Mouse (Mus musculus) ES-E14 (cell line): ENCODE measurements around the gene Chd9. TPM values are rescaled to one million over a fixed set of nuclear protein-coding genes. Genes with fewer than 3 reads are reported as not detected.

ENCODE experiments used
- DNase-seq: peaks from one replicate; pipeline ENCODE4 v3.0.0-alpha.2; 2013; ENCODE audit warnings: low read depth, low spot score
- H3K27ac ChIP-seq: 2 replicates; pipeline ENCODE4 v1.5.1; 2012; ENCODE audit warnings: low read depth, mild to moderate bottlenecking, low read length, moderate library complexity, mixed read lengths; ENCODE audit not compliant: poor library complexity, insufficient read depth, severe bottlenecking
- H3K36me3 ChIP-seq: 2 replicates; pipeline ENCODE4 v1.6.1; 2012; ENCODE audit warnings: mild to moderate bottlenecking, low read length, moderate library complexity, mixed read lengths; ENCODE audit not compliant: control insufficient read depth, poor library complexity, insufficient read depth, severe bottlenecking
- H3K4me1 ChIP-seq, 2 experiments: fragments of 150-350 bp in 1 of 2; sonication (generic) in 1 of 2; 2 replicates each; pipeline ENCODE4 v1.6.1; 2012; ENCODE audit warnings: low read length in 2 of 2, mild to moderate bottlenecking in 1 of 2, mixed read lengths in 1 of 2; ENCODE audit not compliant: control insufficient read depth in 2 of 2, insufficient read depth in 2 of 2, poor library complexity in 1 of 2
- H3K4me3 ChIP-seq, 2 experiments: fragments of 150-350 bp in 1 of 2; sonication (generic) in 1 of 2; 2 replicates each; pipeline ENCODE4 v1.5.1; 2012; ENCODE audit warnings: low read length in 2 of 2, low read depth in 1 of 2, mild to moderate bottlenecking in 1 of 2, mixed read lengths in 1 of 2; ENCODE audit not compliant: insufficient read depth in 1 of 2, poor library complexity in 1 of 2, severe bottlenecking in 1 of 2
- H3K9ac ChIP-seq: 2 replicates; pipeline ENCODE4 v1.6.1; 2012; ENCODE audit warnings: low read depth, mild to moderate bottlenecking, low read length, mixed read lengths; ENCODE audit not compliant: poor library complexity, insufficient read depth, severe bottlenecking
- H3K9me3 ChIP-seq: fragments of 150-350 bp; sonication (generic); 2 replicates; pipeline ENCODE4 v1.6.1; 2012; ENCODE audit warnings: low read depth, mild to moderate bottlenecking, low read length; ENCODE audit not compliant: control insufficient read depth, insufficient read depth
- CHD2 ChIP-seq: IDR thresholded peaks from 2 replicates; pipeline ENCODE4 v1.6.1; 2014; ENCODE audit warnings: mild to moderate bottlenecking, low read depth, low read length, inconsistent platforms
- HCFC1 ChIP-seq: IDR thresholded peaks from 2 replicates; pipeline ENCODE4 v1.6.1; 2012; ENCODE audit warnings: low read length, inconsistent platforms, borderline replicate concordance; ENCODE audit not compliant: insufficient read depth
- MAFK ChIP-seq: IDR thresholded peaks from 2 replicates; pipeline ENCODE4 v1.6.1; 2014; ENCODE audit warnings: mild to moderate bottlenecking, low read depth, low read length, inconsistent platforms; ENCODE audit not compliant: insufficient read depth
- ZC3H11A ChIP-seq: IDR thresholded peaks from 2 replicates; pipeline ENCODE4 v1.6.1; 2012; ENCODE audit warnings: low read depth, mild to moderate bottlenecking, inconsistent platforms, low read length, borderline replicate concordance
- ZNF384 ChIP-seq: IDR thresholded peaks from 2 replicates; pipeline ENCODE4 v1.6.1; 2012; ENCODE audit warnings: low read depth, low read length, inconsistent platforms
- in situ Hi-C, 2 experiments: fragments of 600-800 bp; cut with MboI; formaldehyde crosslinking; loops; one replicate each; pipeline ENCODE4 v1.15.1; 2025; ENCODE audit warnings: low sequenced_read_pairs in 2 of 2, inconsistent platforms in 1 of 2; ENCODE audit not compliant: unreplicated experiment in 2 of 2
- total RNA-seq: library from RNA; depleted of rRNA; stranded (reverse); fragments of 300-350 nt; gene quantifications from 2 replicates; pipeline ENCODE4 v1.2.3, GENCODE M21; 2012

The Chd9 gene
- total RNA-seq, 1 experiment: 32.4 TPM

DNA sequence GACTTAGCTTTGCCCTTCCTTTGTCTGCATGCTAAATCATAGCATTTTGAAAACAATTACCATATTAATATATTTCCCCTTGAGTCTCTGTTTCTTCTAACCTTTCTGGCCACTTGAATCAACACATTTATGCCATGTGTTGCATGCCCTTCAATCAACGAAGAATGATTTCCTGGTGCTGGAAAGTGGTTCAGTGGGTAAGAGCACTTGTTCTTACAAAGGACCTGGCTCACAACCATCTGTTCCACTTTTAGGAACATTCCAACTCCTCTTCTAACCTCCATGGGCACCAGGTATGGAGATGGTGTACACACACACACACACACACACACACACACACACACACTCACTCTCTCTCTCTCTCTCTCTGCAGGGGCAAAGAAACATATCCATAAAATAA, 210.5 kb downstream of the Chd9 start:
- TF ChIP-seq HCFC1 (no peak), ZNF384 (no peak), ZC3H11A (no peak), MAFK (no peak), CHD2 (no peak)
- Histone ChIP-seq H3K4me3 (no peak overlapping the region), H3K36me3 (peaks cover 46% of the 10 kb centered on the region), H3K4me1 (no peaks in the 10 kb centered on the region), H3K9me3 (no peaks in the 10 kb centered on the region), H3K27ac (no peak overlapping the region), H3K9ac (no peak overlapping the region)
- in situ Hi-C loops: no loop called here
- DNase-seq: no peak

DNA sequence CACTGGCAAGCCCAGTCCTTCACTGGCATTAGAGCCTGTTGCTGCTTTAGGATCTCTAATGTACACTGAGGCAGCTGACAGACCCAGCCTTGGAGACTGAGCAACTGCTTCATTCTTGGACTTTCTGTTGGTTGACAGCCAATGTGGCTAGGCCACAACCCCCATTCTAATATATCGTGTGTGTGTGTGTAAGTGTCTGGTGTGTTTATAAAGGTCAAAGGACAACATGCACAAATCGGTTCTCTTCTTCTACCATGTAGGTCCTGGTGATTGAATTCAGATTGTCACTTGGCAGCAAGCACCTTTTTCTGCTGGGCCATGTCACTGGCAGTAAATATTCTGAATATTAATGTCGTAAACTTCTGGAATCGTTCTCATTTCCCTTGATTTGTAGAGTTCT, 218.2 kb downstream of the Chd9 start:
- peaks cover 28% of the 10 kb centered on the region for H3K36me3 ChIP-seq
- H3K9me3 ChIP-seq: no peaks in the 10 kb centered on the region
- H3K4me1 ChIP-seq: no peaks in the 10 kb centered on the region
- no peak overlapping the region for H3K27ac ChIP-seq
- in situ Hi-C loops: no loop called here
- H3K4me3 ChIP-seq: no peak overlapping the region
- DNase-seq: no peak
- H3K9ac ChIP-seq: no peak overlapping the region
- TF ChIP-seq HCFC1: no peak
- TF ChIP-seq CHD2: no peak
- no peak for TF ChIP-seq ZNF384
- no peak for TF ChIP-seq MAFK
- TF ChIP-seq ZC3H11A: no peak

DNA sequence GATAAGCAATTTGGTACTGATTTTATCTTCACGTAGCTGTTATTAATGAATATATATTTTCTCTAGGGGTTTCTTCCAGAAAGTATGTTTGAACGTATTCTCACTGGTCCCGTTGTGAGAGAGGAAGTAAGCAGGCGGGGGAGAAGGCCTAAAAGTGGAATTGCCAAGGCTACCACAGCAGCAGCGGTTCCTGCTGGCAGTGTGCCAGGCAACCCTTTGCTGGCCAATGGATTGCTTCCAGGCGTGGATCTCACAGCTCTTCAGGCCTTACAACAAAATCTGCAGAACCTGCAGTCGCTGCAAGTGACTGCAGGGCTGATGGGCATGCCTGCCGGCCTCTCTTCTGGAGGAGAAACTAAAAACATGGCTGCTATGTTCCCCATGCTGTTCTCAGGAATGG, 222.9 kb downstream of the Chd9 start:
- DNase-seq: no peak
- TF ChIP-seq HCFC1: no peak
- TF ChIP-seq ZC3H11A: no peak
- no peak for TF ChIP-seq MAFK
- TF ChIP-seq ZNF384: no peak
- no peak for TF ChIP-seq CHD2
- Histone ChIP-seq H3K9me3 (no peaks in the 10 kb centered on the region), H3K27ac (no peak overlapping the region), H3K4me1 (no peaks in the 10 kb centered on the region), H3K36me3 (peaks cover 12% of the 10 kb centered on the region), H3K9ac (no peak overlapping the region), H3K4me3 (no peak overlapping the region)
- in situ Hi-C loops: no loop called here

DNA sequence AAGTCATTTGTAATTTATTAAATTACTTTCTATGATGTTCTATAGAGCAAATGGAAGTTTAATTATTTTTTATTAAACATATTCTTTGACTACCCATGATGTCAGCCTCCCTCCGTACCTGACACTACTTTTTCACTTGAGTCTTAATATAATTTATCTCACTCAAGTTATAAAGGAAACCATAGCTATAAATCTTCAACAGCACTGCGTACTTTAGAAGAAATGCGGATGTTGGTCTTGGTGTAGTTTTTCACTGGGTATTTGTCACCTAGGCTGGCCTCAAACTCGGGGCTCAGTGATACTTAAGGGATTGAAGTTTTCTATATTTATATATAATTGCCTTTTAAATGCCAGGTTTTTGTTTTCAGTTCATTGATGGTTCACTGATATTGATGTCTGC, 226.3 kb downstream of the Chd9 start:
- no peak for TF ChIP-seq ZNF384
- TF ChIP-seq MAFK: no peak
- no peak for TF ChIP-seq ZC3H11A
- TF ChIP-seq CHD2: no peak
- no peak for TF ChIP-seq HCFC1
- Histone ChIP-seq H3K27ac (no peak overlapping the region), H3K36me3 (peaks cover 8% of the 10 kb centered on the region), H3K9me3 (no peaks in the 10 kb centered on the region), H3K4me1 (no peaks in the 10 kb centered on the region; a peak in 1 of 4 replicates), H3K4me3 (no peak overlapping the region), H3K9ac (no peak overlapping the region)
- DNase-seq: no peak
- in situ Hi-C loops: no loop called here

DNA sequence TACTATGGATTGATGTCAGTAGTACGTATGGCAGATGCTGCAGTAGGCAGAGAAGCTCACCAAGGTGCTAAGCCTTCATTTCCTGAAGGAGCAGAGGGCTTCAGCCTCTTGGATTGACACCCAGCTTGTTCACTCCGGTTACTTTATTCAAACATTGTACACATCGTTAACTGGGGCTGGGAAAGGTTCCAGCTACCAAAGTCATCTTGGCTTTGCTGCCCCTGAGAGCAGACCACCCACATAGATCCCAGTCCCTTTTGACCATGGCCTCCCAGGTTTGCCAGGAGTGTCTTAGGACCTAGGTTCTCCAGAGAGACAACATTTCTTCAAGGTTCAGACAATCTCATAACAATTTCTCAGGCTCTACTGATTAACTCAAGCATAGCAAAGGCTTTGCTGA, 228.7 kb downstream of the Chd9 start:
- H3K36me3 ChIP-seq: peaks cover 2% of the 10 kb centered on the region; the same call in 1 of the 2 replicates
- no peak overlapping the region for H3K9ac ChIP-seq
- in situ Hi-C loops: no loop called here
- peaks cover 0 to 8% of the 10 kb centered on the region in 2 experiments; a peak in 3 of 4 replicates for H3K4me1 ChIP-seq
- DNase-seq: no peak
- no peak overlapping the region for H3K27ac ChIP-seq
- no peak overlapping the region for H3K4me3 ChIP-seq
- no peaks in the 10 kb centered on the region for H3K9me3 ChIP-seq
- TF ChIP-seq ZNF384 (no peak), ZC3H11A (no peak)
